In genomic region chr1:74387386-74387988, GRCm38 (mm10) we compare ENCODE assay signal across 7 mouse cellular contexts. TPM values are rescaled to one million over a fixed set of nuclear protein-coding genes. Genes with fewer than 3 reads are reported as not detected.
DNase-seq lines count a peak whose midpoint lies in the region; ATAC-seq and TF ChIP-seq lines count a peak whose summit lies in the region.

No protein-coding gene starts in this region.

- no peak for ATAC-seq in embryonic facial prominence, embryonic 14.5 days (ENCODE audit: low read depth)
- no peak for ATAC-seq in intestine, embryonic 15.5 days
- no peak for ATAC-seq in neural tube, embryonic 14.5 days (ENCODE audit: low read depth)
- no peak for ATAC-seq in megakaryocyte progenitor cell, adult 5-6 weeks (replicated peaks; ENCODE audit: poor library complexity)

- H3K79me2 ChIP-seq in liver, adult 2 months (ENCODE audit: control insufficient read depth, insufficient read depth, low read length), result peaks cover 3% of the 10 kb centered on the region; the same call in 1 of the 2 replicates

- H3K9me3 ChIP-seq in embryonic facial prominence, embryonic 14.5 days (ENCODE audit: control insufficient read depth, low read length), result no peaks in the 10 kb centered on the region
- no peaks in the 10 kb centered on the region for H3K9me3 ChIP-seq in intestine, embryonic 15.5 days
- no peaks in the 10 kb centered on the region for H3K9me3 ChIP-seq in neural tube, embryonic 14.5 days (ENCODE audit: control insufficient read depth, low read length)

- WGBS in liver, adult 2 months, result 47% methylated on average over 15 of the region's 15 CpGs
- 47% methylated on average over 15 of the region's 15 CpGs for WGBS in embryonic facial prominence, embryonic 14.5 days
- WGBS in intestine, embryonic 15.5 days, result 55% methylated on average over 15 of the region's 15 CpGs
- 50% methylated on average over 15 of the region's 15 CpGs for WGBS in neural tube, embryonic 14.5 days

- no peak for DNase-seq in liver, adult 2 months (ENCODE audit: extremely low read depth, low read depth, low spot score)
- no peak for DNase-seq in liver
- DNase-seq in embryonic facial prominence, embryonic 14.5 days (ENCODE audit: low spot score), result no peak
- DNase-seq in frontal cortex, adult 2 months (ENCODE audit: extremely low spot score in 1 of 2, low spot score in 1 of 2), result no peak

- H3K4me2 ChIP-seq in embryonic facial prominence, embryonic 14.5 days (ENCODE audit: low read depth, low read length), result peak overlapping the region; percentile 61
- H3K4me2 ChIP-seq in intestine, embryonic 15.5 days (replicated peaks), result peak overlapping the region; percentile 81
- peak overlapping the region; percentile 59; the same call in 1 of the 2 replicates for H3K4me2 ChIP-seq in neural tube, embryonic 14.5 days (ENCODE audit: low read depth, low read length)

- no peak for TF ChIP-seq POLR2A in liver, adult 2 months (IDR thresholded peaks at IDR 0.05; ENCODE audit: extremely low read depth, insufficient read depth, low read length)

- TF ChIP-seq CTCF in liver, adult 2 months (IDR thresholded peaks at IDR 0.05; ENCODE audit: low read depth, low read length), result no peak

- H3K4me1 ChIP-seq in liver, adult 2 months (ENCODE audit: control insufficient read depth, insufficient read depth, low read length), result peaks cover 10% of the 10 kb centered on the region
- peaks cover 15% of the 10 kb centered on the region for H3K4me1 ChIP-seq in embryonic facial prominence, embryonic 14.5 days (ENCODE audit: control insufficient read depth, insufficient read depth, low read length)
- peaks cover 34% of the 10 kb centered on the region for H3K4me1 ChIP-seq in intestine, embryonic 15.5 days (replicated peaks)
- 0 out of 2 replicates have a peak, but pooled peaks cover 6% of the 10 kb centered on the region for H3K4me1 ChIP-seq in neural tube, embryonic 14.5 days (ENCODE audit: control insufficient read depth, insufficient read depth, low read length)

- peak overlapping the region; percentile 63 for H3K4me3 ChIP-seq in liver, adult 2 months (ENCODE audit: insufficient read depth, low read depth, low read length)
- H3K4me3 ChIP-seq in embryonic facial prominence, embryonic 14.5 days (ENCODE audit: low read depth, low read length), result peak overlapping the region; percentile 47
- peak overlapping the region; percentile 51 for H3K4me3 ChIP-seq in intestine, embryonic 15.5 days (replicated peaks)
- peak overlapping the region; percentile 56 for H3K4me3 ChIP-seq in neural tube, embryonic 14.5 days (ENCODE audit: low read depth, low read length)

- H3K27me3 ChIP-seq in liver, adult 2 months (ENCODE audit: control insufficient read depth, insufficient read depth, low read length), result no peaks in the 10 kb centered on the region
- H3K27me3 ChIP-seq in embryonic facial prominence, embryonic 14.5 days (replicated peaks; ENCODE audit: control insufficient read depth, insufficient read depth, low read length), result no peaks in the 10 kb centered on the region
- H3K27me3 ChIP-seq in intestine, embryonic 15.5 days (replicated peaks), result no peaks in the 10 kb centered on the region
- no peaks in the 10 kb centered on the region for H3K27me3 ChIP-seq in neural tube, embryonic 14.5 days (ENCODE audit: control insufficient read depth, insufficient read depth, low read length)

- H3K36me3 ChIP-seq in liver, adult 2 months (ENCODE audit: control insufficient read depth, insufficient read depth, low read length), result no peaks in the 10 kb centered on the region
- no peaks in the 10 kb centered on the region for H3K36me3 ChIP-seq in embryonic facial prominence, embryonic 14.5 days (ENCODE audit: control insufficient read depth, insufficient read depth, low read length)
- no peaks in the 10 kb centered on the region for H3K36me3 ChIP-seq in intestine, embryonic 15.5 days
- H3K36me3 ChIP-seq in neural tube, embryonic 14.5 days (ENCODE audit: control insufficient read depth, insufficient read depth, low read length), result no peaks in the 10 kb centered on the region

- peak overlapping the region; percentile 75 for H3K9ac ChIP-seq in liver, adult 2 months (ENCODE audit: low read depth, low read length)
- peak overlapping the region; percentile 72; the same call in 1 of the 2 replicates for H3K9ac ChIP-seq in embryonic facial prominence, embryonic 14.5 days (ENCODE audit: low read depth, low read length)
- H3K9ac ChIP-seq in intestine, embryonic 15.5 days, result peak overlapping the region; percentile 69; the same call in 1 of the 2 replicates
- H3K9ac ChIP-seq in neural tube, embryonic 14.5 days (replicated peaks; ENCODE audit: low read depth, low read length), result no peak overlapping the region

- peak overlapping the region; percentile 99 for H3K27ac ChIP-seq in liver, adult 2 months (replicated peaks; ENCODE audit: insufficient read depth, low read depth, low read length)
- peak overlapping the region; percentile 93 for H3K27ac ChIP-seq in embryonic facial prominence, embryonic 14.5 days (replicated peaks; ENCODE audit: low read depth, low read length)
- H3K27ac ChIP-seq in intestine, embryonic 15.5 days, result peak overlapping the region; percentile 100
- peak overlapping the region; percentile 28; the same call in 1 of the 2 replicates for H3K27ac ChIP-seq in neural tube, embryonic 14.5 days (ENCODE audit: low read depth, low read length)

RNA-seq across cellular contexts. Expression of gene Ctdsp1, which starts 3.8 kb away (rescaled TPM):
- 27.1 and 41.9 TPM in 2 replicates for total RNA-seq in liver, adult 2 months (2014; rRNA removed)
- 167 and 185 TPM in 2 replicates for polyA plus RNA-seq in liver, adult 2 months (2012; rRNA removed)
- 83.7 and 92.8 TPM in 2 replicates for polyA plus RNA-seq in embryonic facial prominence, embryonic 14.5 days (2014; fragmentation: Nextera tagmentation; extraction: Ambion mirVana)
- 75.4 and 78.7 TPM in 2 replicates for polyA plus RNA-seq in intestine, embryonic 15.5 days (2015; fragmentation: Nextera tagmentation; extraction: Ambion mirVana)
- polyA plus RNA-seq in neural tube, embryonic 14.5 days (2014; fragmentation: Nextera tagmentation; extraction: Ambion mirVana), result 12.5 and 19.0 TPM in 2 replicates
- polyA plus RNA-seq in frontal cortex, adult 2 months (2012; rRNA removed), result 27.4 and 27.7 TPM in 2 replicates
- total RNA-seq in megakaryocyte progenitor cell, adult 5-6 weeks (2015), result 79.1 and 89.1 TPM in 2 replicates
- 33.0 and 33.2 TPM in 2 replicates for total RNA-seq in megakaryocyte progenitor cell, adult 5-6 weeks (2017)

RNA-seq across cellular contexts. Expression of gene Slc11a1, which starts 12.5 kb away (rescaled TPM):
- total RNA-seq in liver, adult 2 months (2014; rRNA removed), result 17.5 and 23.4 TPM in 2 replicates
- polyA plus RNA-seq in liver, adult 2 months (2012; rRNA removed), result 10.8 and 21.4 TPM in 2 replicates
- polyA plus RNA-seq in embryonic facial prominence, embryonic 14.5 days (2014; fragmentation: Nextera tagmentation; extraction: Ambion mirVana), result 5.6 and 5.7 TPM in 2 replicates
- 6.4 and 6.7 TPM in 2 replicates for polyA plus RNA-seq in intestine, embryonic 15.5 days (2015; fragmentation: Nextera tagmentation; extraction: Ambion mirVana)
- polyA plus RNA-seq in neural tube, embryonic 14.5 days (2014; fragmentation: Nextera tagmentation; extraction: Ambion mirVana), result 1.7 and 2.2 TPM in 2 replicates
- 5.5 and 9.1 TPM in 2 replicates for polyA plus RNA-seq in frontal cortex, adult 2 months (2012; rRNA removed)
- total RNA-seq in megakaryocyte progenitor cell, adult 5-6 weeks (2015), result 2.1 and 3.8 TPM in 2 replicates
- 0.95 and 1.7 TPM in 2 replicates for total RNA-seq in megakaryocyte progenitor cell, adult 5-6 weeks (2017)

RNA-seq across cellular contexts. Expression of gene Vil1, which starts 21.7 kb away (rescaled TPM):
- total RNA-seq in liver, adult 2 months (2014; rRNA removed), result 0.13 and 0.18 TPM in 2 replicates
- polyA plus RNA-seq in liver, adult 2 months (2012; rRNA removed), result 0.22 and 0.26 TPM in 2 replicates
- polyA plus RNA-seq in embryonic facial prominence, embryonic 14.5 days (2014; fragmentation: Nextera tagmentation; extraction: Ambion mirVana), result 0.13 TPM in 1 of 2 replicates, not detected in the other
- polyA plus RNA-seq in intestine, embryonic 15.5 days (2015; fragmentation: Nextera tagmentation; extraction: Ambion mirVana), result 135 and 146 TPM in 2 replicates
- polyA plus RNA-seq in neural tube, embryonic 14.5 days (2014; fragmentation: Nextera tagmentation; extraction: Ambion mirVana), result 0.17 and 0.20 TPM in 2 replicates
- polyA plus RNA-seq in frontal cortex, adult 2 months (2012; rRNA removed), result 0.42 and 0.82 TPM in 2 replicates
- total RNA-seq in megakaryocyte progenitor cell, adult 5-6 weeks (2015), result not detected in 2 replicates
- not detected in 2 replicates for total RNA-seq in megakaryocyte progenitor cell, adult 5-6 weeks (2017)

RNA-seq across cellular contexts. Expression of gene Catip, which starts 25.6 kb away (rescaled TPM):
- 0.09 TPM in 1 of 2 replicates, not detected in the other for total RNA-seq in liver, adult 2 months (2014; rRNA removed)
- 0.09 TPM in 1 of 2 replicates, not detected in the other for polyA plus RNA-seq in liver, adult 2 months (2012; rRNA removed)
- 0.43 and 0.95 TPM in 2 replicates for polyA plus RNA-seq in embryonic facial prominence, embryonic 14.5 days (2014; fragmentation: Nextera tagmentation; extraction: Ambion mirVana)
- polyA plus RNA-seq in intestine, embryonic 15.5 days (2015; fragmentation: Nextera tagmentation; extraction: Ambion mirVana), result 0.39 and 0.53 TPM in 2 replicates
- 0.86 and 1.1 TPM in 2 replicates for polyA plus RNA-seq in neural tube, embryonic 14.5 days (2014; fragmentation: Nextera tagmentation; extraction: Ambion mirVana)
- polyA plus RNA-seq in frontal cortex, adult 2 months (2012; rRNA removed), result 5.3 and 6.0 TPM in 2 replicates
- 0.37 TPM in 1 of 2 replicates, not detected in the other for total RNA-seq in megakaryocyte progenitor cell, adult 5-6 weeks (2015)
- not detected in 2 replicates for total RNA-seq in megakaryocyte progenitor cell, adult 5-6 weeks (2017)

Comparison
In these comparisons a context has a peak if more than half of its experiments do, and no peak if none do; other contexts are left out.
1. H3K27ac ChIP-seq: peak in every context shown above with its lines; median percentile 100 in intestine, embryonic 15.5 days; 99 in liver, adult 2 months; 93 in embryonic facial prominence, embryonic 14.5 days; 28 in neural tube, embryonic 14.5 days.
2. RNA of gene Vil1, which starts 21.7 kb away (polyA plus RNA-seq): 135 to 146 TPM in intestine, embryonic 15.5 days; 0.42 to 0.82 TPM in frontal cortex, adult 2 months, 0.22 to 0.26 TPM in liver, adult 2 months, 0.17 to 0.20 TPM in neural tube, embryonic 14.5 days and 0.13 TPM in embryonic facial prominence, embryonic 14.5 days; every median in the first group is over 10 times any median in the second.
3. Peak in every context shown above with its lines, with median percentiles within 50 percentile points of each other: H3K4me3 ChIP-seq and H3K4me2 ChIP-seq.